Mouse (Mus musculus) CD4-positive naive resting alpha-beta T cell, adult 76 days (primary cell): ENCODE results near the gene Apex1. TPM values are rescaled to one million over a fixed set of nuclear protein-coding genes. Genes with fewer than 3 reads are reported as not detected.

Source experiments
- total RNA-seq: library from RNA; stranded (reverse); gene quantifications from one replicate; pipeline ENCODE4 v1.2.4, GENCODE M21; 2023

Gene Apex1
- 43.1 TPM for total RNA-seq

GRCm38 (mm10) chr14:50924281-50925064, at the start of gene Apex1, which contains the start of gene Osgep:
Gene Apex1, plus strand, starts transcription at chr14:50924968.
Gene Osgep, minus strand, starts transcription at chr14:50924893.

DNA sequence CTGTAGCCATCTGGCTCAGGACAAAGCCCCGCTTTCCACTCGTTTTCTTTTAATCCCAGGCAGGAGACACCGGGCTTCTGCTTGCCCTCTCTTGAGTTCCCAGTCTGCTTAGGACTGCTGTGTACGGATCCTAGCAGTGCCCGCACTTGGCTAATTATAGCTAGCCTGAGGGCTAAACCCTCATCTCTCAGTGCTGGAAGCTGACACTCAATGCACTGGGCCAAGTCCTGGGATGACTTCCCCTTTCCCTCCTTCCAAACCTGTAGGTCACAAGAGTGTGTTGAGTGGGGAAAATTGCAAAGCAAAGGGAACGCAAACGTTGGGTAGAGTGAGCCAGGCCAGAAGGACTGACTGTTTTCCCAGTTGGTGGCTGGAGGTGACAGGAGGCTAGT, 27.4 kb upstream of the Apex1 start, which contains the start of gene Klhl33:
Gene Klhl33, minus strand, starts transcription at position 134 of the 392 bp plus-strand sequence.

GRCm38 (mm10) chr14:50930754-50931492, 6.2 kb downstream of the Apex1 start, which contains the start of the genes Pip4p1 and Pnp:
Gene Pip4p1, minus strand, starts transcription at chr14:50930856.
Gene Pnp, plus strand, starts transcription at chr14:50931082.

DNA sequence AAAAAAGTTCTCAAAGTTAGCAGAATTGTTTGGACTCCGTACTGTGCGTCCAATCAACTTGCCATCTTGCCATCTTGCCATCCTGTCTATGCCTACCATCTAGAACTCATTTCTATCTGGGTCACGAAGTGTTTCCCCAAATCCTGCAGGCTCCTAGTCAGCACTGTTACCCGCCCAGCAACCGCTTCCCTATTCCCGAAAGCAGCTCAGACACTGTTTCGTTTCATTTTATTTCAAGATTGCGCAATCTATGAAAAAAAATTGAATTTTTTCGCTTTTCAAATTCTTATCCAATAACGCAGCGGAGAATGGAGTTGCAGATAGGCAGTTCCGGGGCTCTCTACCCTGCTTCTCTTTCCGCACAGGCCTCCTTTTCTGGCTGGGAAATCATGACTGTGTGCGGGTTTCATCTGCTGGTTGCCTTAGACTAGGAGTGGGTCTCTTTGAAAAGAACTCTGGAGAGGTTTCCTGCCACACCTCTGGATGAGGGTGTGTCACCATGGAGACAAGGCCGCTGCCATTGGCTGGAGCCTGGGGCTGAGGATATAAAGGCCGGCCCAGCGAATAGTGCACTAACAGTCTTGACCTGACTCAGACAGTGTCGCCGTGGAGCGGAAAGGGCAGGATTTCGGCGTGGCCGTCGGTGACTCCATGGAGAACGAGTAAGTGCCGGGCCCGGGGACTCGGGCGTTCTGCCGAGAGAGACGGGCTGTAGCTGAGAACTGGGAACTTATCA, 19.3 kb downstream of the Apex1 start, which contains the start of gene Gm49342:
Gene Gm49342, plus strand, starts transcription at position 586 of the 736 bp plus-strand sequence.

GRCm38 (mm10) chr14:50955942-50956508, 31.3 kb downstream of the Apex1 start, which contains the start of gene Pnp2:
Gene Pnp2, plus strand, starts transcription at chr14:50955992.

Other genes starting within 250 kb of the Apex1 start
- not detected for gene Olfr747, start 231.8 kb upstream of the Apex1 start, total RNA-seq
- not detected for gene Olfr748, start 217.6 kb upstream of the Apex1 start, total RNA-seq
- gene Olfr749, start 179.9 kb upstream of the Apex1 start, total RNA-seq: not detected
- 76.9 TPM for gene Ttc5, start 139.4 kb upstream of the Apex1 start, total RNA-seq
- not detected for gene Ccnb1ip1, start 117.2 kb upstream of the Apex1 start, total RNA-seq
- gene Parp2, start 117.1 kb upstream of the Apex1 start, total RNA-seq: 67.2 TPM
- gene Tep1, start 54.4 kb upstream of the Apex1 start, total RNA-seq: 45.2 TPM
- 0.41 TPM for gene Klhl33, start 27.5 kb upstream of the Apex1 start, total RNA-seq
- 36.9 TPM for gene Osgep, start 75 bp upstream of the Apex1 start, total RNA-seq
- 122 TPM for gene Pip4p1, start 5.9 kb downstream of the Apex1 start, total RNA-seq
- gene Pnp, start 6.1 kb downstream of the Apex1 start, total RNA-seq: 21.6 TPM
- gene Gm49342, start 19.5 kb downstream of the Apex1 start, total RNA-seq: 17.4 TPM
- gene Pnp2, start 31.0 kb downstream of the Apex1 start, total RNA-seq: 2.6 TPM
- gene Rnase10, start 82.8 kb downstream of the Apex1 start, total RNA-seq: not detected
- not detected for gene Rnase9, start 116.9 kb downstream of the Apex1 start, total RNA-seq
- gene Rnase11, start 125.2 kb downstream of the Apex1 start, total RNA-seq: not detected
- gene Rnase12, start 132.7 kb downstream of the Apex1 start, total RNA-seq: not detected
- gene Olfr750, start 149.5 kb downstream of the Apex1 start, total RNA-seq: not detected
- 0.73 TPM for gene Rnase4, start 166.1 kb downstream of the Apex1 start, total RNA-seq
- gene Ang, start 166.2 kb downstream of the Apex1 start, total RNA-seq: not detected
- gene Eddm3b, start 189.5 kb downstream of the Apex1 start, total RNA-seq: not detected
- gene Rnase6, start 198.9 kb downstream of the Apex1 start, total RNA-seq: 8.2 TPM
- not detected for gene Rnase1, start 221.8 kb downstream of the Apex1 start, total RNA-seq
- gene Rnase2b, start 237.3 kb downstream of the Apex1 start, total RNA-seq: not detected